Comparison of ENCODE assay signal across 8 mouse cellular contexts in genomic region chr3:30105194-30105823, GRCm38 (mm10).
DNase-seq lines count a peak whose midpoint lies in the region; ATAC-seq and TF ChIP-seq lines count a peak whose summit lies in the region.

No protein-coding gene starts in this region.

- H3K79me2 ChIP-seq in liver, adult 2 months (ENCODE audit: control insufficient read depth, insufficient read depth, low read length) = no peaks in the 10 kb centered on the region

- TF ChIP-seq CTCF in liver, adult 2 months (IDR thresholded peaks at IDR 0.05; ENCODE audit: low read depth, low read length) = no peak
- TF ChIP-seq CTCF in left cerebral cortex, adult 2 months (IDR thresholded peaks at IDR 0.05) = no peak

- H3K4me3 ChIP-seq in liver, adult 2 months (ENCODE audit: insufficient read depth, low read depth, low read length) = no peak overlapping the region
- H3K4me3 ChIP-seq in heart, embryonic 15.5 days = 0 out of 2 replicates have a peak overlapping the region, but pooled peaks have one; percentile 7
- H3K4me3 ChIP-seq in limb, embryonic 10.5 days = peak overlapping the region; percentile 37
- no peak overlapping the region for H3K4me3 ChIP-seq in neural tube, embryonic 11.5 days (ENCODE audit: low read depth, low read length)
- H3K4me3 ChIP-seq in left cerebral cortex, adult 2 months = no peak overlapping the region

- H3K9me3 ChIP-seq in heart, embryonic 15.5 days (replicated peaks) = no peaks in the 10 kb centered on the region
- H3K9me3 ChIP-seq in limb, embryonic 10.5 days (replicated peaks) = no peaks in the 10 kb centered on the region
- H3K9me3 ChIP-seq in neural tube, embryonic 11.5 days (ENCODE audit: control insufficient read depth, low read length) = no peaks in the 10 kb centered on the region

- H3K27ac ChIP-seq in liver, adult 2 months (replicated peaks; ENCODE audit: insufficient read depth, low read depth, low read length) = peak overlapping the region; percentile 28; the same call in 1 of the 2 replicates
- peak overlapping the region; percentile 68 for H3K27ac ChIP-seq in heart, embryonic 15.5 days
- H3K27ac ChIP-seq in limb, embryonic 10.5 days = peak overlapping the region; percentile 91
- no peak overlapping the region for H3K27ac ChIP-seq in neural tube, embryonic 11.5 days (ENCODE audit: low read depth, low read length)
- no peak overlapping the region for H3K27ac ChIP-seq in left cerebral cortex, adult 2 months

- no peak for TF ChIP-seq POLR2A in liver, adult 2 months (IDR thresholded peaks at IDR 0.05; ENCODE audit: extremely low read depth, insufficient read depth, low read length)

- peak overlapping the region; percentile 44 for H3K4me2 ChIP-seq in heart, embryonic 15.5 days
- H3K4me2 ChIP-seq in neural tube, embryonic 11.5 days (ENCODE audit: low read depth) = no peak overlapping the region

- WGBS in liver, adult 2 months = 49% methylated on average over 15 of the region's 15 CpGs
- WGBS in heart, embryonic 15.5 days = 25% methylated on average over 15 of the region's 15 CpGs
- 9% methylated on average over 15 of the region's 15 CpGs for WGBS in limb, embryonic 10.5 days
- WGBS in neural tube, embryonic 11.5 days = 44% methylated on average over 15 of the region's 15 CpGs

- intact Hi-C loops in left cerebral cortex, adult 2 months (cut with DNase I) = no loop called here

- peak; percentile 37 for DNase-seq in liver, adult 2 months (ENCODE audit: extremely low read depth, low read depth, low spot score)
- no peak for DNase-seq in liver
- peak; percentile 63 for DNase-seq in limb, embryonic 10.5 days (ENCODE audit: low spot score)
- DNase-seq in neural tube, embryonic 11.5 days (ENCODE audit: low spot score) = peak; percentile 18
- DNase-seq in thymus, postnatal 4 days = no peak
- no peak for DNase-seq in left cerebral cortex, adult 2 months (ENCODE audit: extremely low spot score in 1 of 2, low spot score in 2 of 2)
- no peak for DNase-seq in retina, embryonic 14.5 days (ENCODE audit: low spot score)

- no peaks in the 10 kb centered on the region for H3K27me3 ChIP-seq in liver, adult 2 months (ENCODE audit: control insufficient read depth, insufficient read depth, low read length)
- H3K27me3 ChIP-seq in heart, embryonic 15.5 days = no peaks in the 10 kb centered on the region
- no peaks in the 10 kb centered on the region for H3K27me3 ChIP-seq in limb, embryonic 10.5 days (ENCODE audit: low read depth, poor library complexity, severe bottlenecking)
- H3K27me3 ChIP-seq in neural tube, embryonic 11.5 days (ENCODE audit: control insufficient read depth, insufficient read depth, low read length) = no peaks in the 10 kb centered on the region

- no peaks in the 10 kb centered on the region for H3K4me1 ChIP-seq in liver, adult 2 months (ENCODE audit: control insufficient read depth, insufficient read depth, low read length)
- peaks cover 14% of the 10 kb centered on the region; the same call in 1 of the 2 replicates for H3K4me1 ChIP-seq in heart, embryonic 15.5 days (replicated peaks)
- peaks cover 90% of the 10 kb centered on the region for H3K4me1 ChIP-seq in limb, embryonic 10.5 days
- H3K4me1 ChIP-seq in neural tube, embryonic 11.5 days (ENCODE audit: control insufficient read depth, insufficient read depth, low read length) = no peaks in the 10 kb centered on the region

- H3K36me3 ChIP-seq in liver, adult 2 months (ENCODE audit: control insufficient read depth, insufficient read depth, low read length) = no peaks in the 10 kb centered on the region
- H3K36me3 ChIP-seq in heart, embryonic 15.5 days = no peaks in the 10 kb centered on the region
- H3K36me3 ChIP-seq in limb, embryonic 10.5 days = no peaks in the 10 kb centered on the region
- no peaks in the 10 kb centered on the region for H3K36me3 ChIP-seq in neural tube, embryonic 11.5 days (ENCODE audit: control insufficient read depth, insufficient read depth, low read length)

- no peak overlapping the region for H3K9ac ChIP-seq in liver, adult 2 months (ENCODE audit: low read depth, low read length)
- H3K9ac ChIP-seq in heart, embryonic 15.5 days = no peak overlapping the region
- no peak overlapping the region for H3K9ac ChIP-seq in neural tube, embryonic 11.5 days (ENCODE audit: low read length)

- peak; percentile 36; the same call in 1 of the 2 replicates for ATAC-seq in heart, embryonic 15.5 days (replicated peaks; ENCODE audit: insufficient number of reproducible peaks, insufficient read depth, low FRiP score, low read depth)
- ATAC-seq in neural tube, embryonic 11.5 days (ENCODE audit: insufficient read depth, low FRiP score, low TSS enrichment) = no peak

Comparison
In these comparisons a context has a peak if more than half of its experiments do, and no peak if none do; other contexts are left out.
1. DNase-seq: peak in liver, adult 2 months (single experiment), limb, embryonic 10.5 days (single experiment) and neural tube, embryonic 11.5 days (single experiment); none in liver (single experiment), thymus, postnatal 4 days (single experiment), left cerebral cortex, adult 2 months (0 of 2) and retina, embryonic 14.5 days (single experiment).
2. H3K27ac ChIP-seq: peak in liver, adult 2 months (single experiment), heart, embryonic 15.5 days (single experiment) and limb, embryonic 10.5 days (single experiment); none in neural tube, embryonic 11.5 days (single experiment) and left cerebral cortex, adult 2 months (single experiment).
3. H3K4me3 ChIP-seq: peak in heart, embryonic 15.5 days (single experiment) and limb, embryonic 10.5 days (single experiment); none in liver, adult 2 months (single experiment), neural tube, embryonic 11.5 days (single experiment) and left cerebral cortex, adult 2 months (single experiment).